Mouse (Mus musculus): ENCODE measurements around the gene Ppard.

Ppard gene

GRCm38 (mm10) chr17:28247613-28248012 lies 15.1 kb downstream of the Ppard start:
- in situ Hi-C loops (cut with MboI; ENCODE audit: low pct_unique_long_range_greater_than_20kb in 1 of 2, low sequenced_read_pairs in 2 of 2, unreplicated experiment in 1 of 2): no loop called here

GRCm38 (mm10) chr17:28249062-28249461 lies 16.6 kb downstream of the Ppard start:
- in situ Hi-C loops (cut with MboI; ENCODE audit: low pct_unique_long_range_greater_than_20kb in 1 of 2, low sequenced_read_pairs in 2 of 2, unreplicated experiment in 1 of 2): no loop called here

- in situ Hi-C loops (cut with MboI; ENCODE audit: low pct_unique_long_range_greater_than_20kb in 1 of 2, low sequenced_read_pairs in 2 of 2, unreplicated experiment in 1 of 2): no loop called here
Observed at GRCm38 (mm10) chr17:28251579-28252280, 19.2 kb downstream of the Ppard start.

- in situ Hi-C loops (cut with MboI; ENCODE audit: low pct_unique_long_range_greater_than_20kb in 1 of 2, low sequenced_read_pairs in 2 of 2, unreplicated experiment in 1 of 2): no loop called here
Observed at GRCm38 (mm10) chr17:28252281-28252648, 19.8 kb downstream of the Ppard start.

GRCm38 (mm10) chr17:28253216-28253615 lies 20.7 kb downstream of the Ppard start:
- in situ Hi-C loops (cut with MboI; ENCODE audit: low pct_unique_long_range_greater_than_20kb in 1 of 2, low sequenced_read_pairs in 2 of 2, unreplicated experiment in 1 of 2): no loop called here

GRCm38 (mm10) chr17:28254804-28255203 lies 22.3 kb downstream of the Ppard start:
- in situ Hi-C loops (cut with MboI; ENCODE audit: low pct_unique_long_range_greater_than_20kb in 1 of 2, low sequenced_read_pairs in 2 of 2, unreplicated experiment in 1 of 2): no loop called here

GRCm38 (mm10) chr17:28255651-28256050 lies 23.2 kb downstream of the Ppard start:
- in situ Hi-C loops (cut with MboI; ENCODE audit: low pct_unique_long_range_greater_than_20kb in 1 of 2, low sequenced_read_pairs in 2 of 2, unreplicated experiment in 1 of 2): no loop called here

GRCm38 (mm10) chr17:28256651-28257328 lies 24.3 kb downstream of the Ppard start:
- in situ Hi-C loops (cut with MboI; ENCODE audit: low pct_unique_long_range_greater_than_20kb in 1 of 2, low sequenced_read_pairs in 2 of 2, unreplicated experiment in 1 of 2): no loop called here

GRCm38 (mm10) chr17:28258325-28258724 lies 25.8 kb downstream of the Ppard start:
- in situ Hi-C loops (cut with MboI; ENCODE audit: low pct_unique_long_range_greater_than_20kb in 1 of 2, low sequenced_read_pairs in 2 of 2, unreplicated experiment in 1 of 2): no loop called here

- in situ Hi-C loops (cut with MboI; ENCODE audit: low pct_unique_long_range_greater_than_20kb in 1 of 2, low sequenced_read_pairs in 2 of 2, unreplicated experiment in 1 of 2): no loop called here
Observed at GRCm38 (mm10) chr17:28259890-28260542, 27.5 kb downstream of the Ppard start.

- in situ Hi-C loops (cut with MboI; ENCODE audit: low pct_unique_long_range_greater_than_20kb in 1 of 2, low sequenced_read_pairs in 2 of 2, unreplicated experiment in 1 of 2): no loop called here
Observed at GRCm38 (mm10) chr17:28260543-28260909, 28.0 kb downstream of the Ppard start.

GRCm38 (mm10) chr17:28261795-28262194 lies 29.3 kb downstream of the Ppard start:
- in situ Hi-C loops (cut with MboI; ENCODE audit: low pct_unique_long_range_greater_than_20kb in 1 of 2, low sequenced_read_pairs in 2 of 2, unreplicated experiment in 1 of 2): no loop called here

- in situ Hi-C loops (cut with MboI; ENCODE audit: low pct_unique_long_range_greater_than_20kb in 1 of 2, low sequenced_read_pairs in 2 of 2, unreplicated experiment in 1 of 2): no loop called here
Observed at GRCm38 (mm10) chr17:28263181-28263894, 30.8 kb downstream of the Ppard start.

- in situ Hi-C loops (cut with MboI; ENCODE audit: low pct_unique_long_range_greater_than_20kb in 1 of 2, low sequenced_read_pairs in 2 of 2, unreplicated experiment in 1 of 2): no loop called here
Observed at GRCm38 (mm10) chr17:28267251-28267650, 34.8 kb downstream of the Ppard start.

- in situ Hi-C loops (cut with MboI; ENCODE audit: low pct_unique_long_range_greater_than_20kb in 1 of 2, low sequenced_read_pairs in 2 of 2, unreplicated experiment in 1 of 2): no loop called here
Observed at GRCm38 (mm10) chr17:28270165-28270564, 37.7 kb downstream of the Ppard start.

- in situ Hi-C loops (cut with MboI; ENCODE audit: low pct_unique_long_range_greater_than_20kb in 1 of 2, low sequenced_read_pairs in 2 of 2, unreplicated experiment in 1 of 2): no loop called here
Observed at GRCm38 (mm10) chr17:28271537-28272266, 39.2 kb downstream of the Ppard start.

- in situ Hi-C loops (cut with MboI; ENCODE audit: low pct_unique_long_range_greater_than_20kb in 1 of 2, low sequenced_read_pairs in 2 of 2, unreplicated experiment in 1 of 2): no loop called here
Observed at GRCm38 (mm10) chr17:28272281-28272680, 39.8 kb downstream of the Ppard start.

GRCm38 (mm10) chr17:28272837-28273236 lies 40.3 kb downstream of the Ppard start:
- in situ Hi-C loops (cut with MboI; ENCODE audit: low pct_unique_long_range_greater_than_20kb in 1 of 2, low sequenced_read_pairs in 2 of 2, unreplicated experiment in 1 of 2): no loop called here

GRCm38 (mm10) chr17:28274739-28275138 lies 42.2 kb downstream of the Ppard start:
- in situ Hi-C loops (cut with MboI; ENCODE audit: low pct_unique_long_range_greater_than_20kb in 1 of 2, low sequenced_read_pairs in 2 of 2, unreplicated experiment in 1 of 2): no loop called here
